Mouse (Mus musculus): Measurements from ENCODE around the gene Pik3ca.

The Pik3ca gene

DNA sequence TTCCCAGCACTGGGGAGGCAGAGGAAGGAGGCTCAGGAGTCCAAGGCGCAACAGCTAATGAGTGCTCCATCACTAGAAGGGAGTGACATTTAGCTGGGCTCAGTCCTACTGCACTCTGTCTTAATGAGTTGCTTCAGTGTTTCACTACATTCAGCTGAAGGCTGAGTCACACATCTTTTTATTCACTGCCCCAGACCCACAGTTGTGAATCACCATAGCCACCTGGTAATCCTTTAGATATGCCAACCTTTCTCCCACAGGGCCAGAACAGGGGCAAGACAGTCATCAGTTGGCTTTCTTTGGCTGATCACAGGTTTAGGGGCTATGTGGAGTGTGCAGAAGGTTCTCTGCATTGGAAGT, 99.2 kb downstream of the Pik3ca start:
- DNase-seq (ENCODE audit: low spot score in 2 of 2): no peak

GRCm38 (mm10) chr3:32500346-32500745, 102.9 kb downstream of the Pik3ca start:
- no peak for DNase-seq (ENCODE audit: low spot score in 2 of 2)

GRCm38 (mm10) chr3:32505841-32506240, 108.4 kb downstream of the Pik3ca start:
- no peak for DNase-seq (ENCODE audit: low spot score in 2 of 2)

- no peak for DNase-seq (ENCODE audit: low spot score in 2 of 2)
Measured at GRCm38 (mm10) chr3:32506366-32507225, 109.1 kb downstream of the Pik3ca start.

DNA sequence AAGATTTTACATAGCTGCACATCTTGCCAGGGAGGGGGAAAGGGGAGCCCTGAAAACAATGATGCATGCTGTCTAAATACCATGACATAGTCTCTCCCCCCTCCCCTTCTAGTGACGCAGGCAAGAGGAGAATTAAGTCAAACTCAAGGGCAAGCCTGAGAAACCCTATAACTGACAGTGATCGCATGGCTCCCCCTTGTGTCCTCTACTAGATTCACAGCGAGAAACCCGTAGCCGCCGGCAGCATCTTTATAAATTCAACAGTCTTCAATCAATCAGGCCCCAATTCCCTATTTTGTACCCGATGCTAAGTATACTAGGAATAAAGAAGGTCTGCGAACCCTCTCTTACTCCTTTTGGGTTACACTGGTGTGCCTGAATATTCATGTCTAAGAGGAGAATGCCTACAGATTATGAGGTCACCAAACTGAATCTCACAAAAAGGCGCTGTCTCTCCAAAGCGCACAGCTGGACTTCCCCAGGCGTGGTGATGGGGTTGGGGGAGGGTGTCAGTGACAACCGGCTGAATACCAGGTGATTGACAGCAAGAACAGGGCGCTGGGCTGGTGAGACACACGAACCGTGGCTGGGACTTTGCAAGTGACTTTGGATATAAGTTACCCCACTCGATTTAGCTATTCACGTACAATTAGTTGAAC, 111.3 kb downstream of the Pik3ca start:
- DNase-seq (ENCODE audit: low spot score in 2 of 2): peak; percentile 18 to 31

GRCm38 (mm10) chr3:32509496-32510374, 112.3 kb downstream of the Pik3ca start, which contains the start of gene Zfp639:
Gene Zfp639, plus strand, starts transcription at chr3:32510259.
- DNase-seq (ENCODE audit: low spot score in 2 of 2): no peak

DNA sequence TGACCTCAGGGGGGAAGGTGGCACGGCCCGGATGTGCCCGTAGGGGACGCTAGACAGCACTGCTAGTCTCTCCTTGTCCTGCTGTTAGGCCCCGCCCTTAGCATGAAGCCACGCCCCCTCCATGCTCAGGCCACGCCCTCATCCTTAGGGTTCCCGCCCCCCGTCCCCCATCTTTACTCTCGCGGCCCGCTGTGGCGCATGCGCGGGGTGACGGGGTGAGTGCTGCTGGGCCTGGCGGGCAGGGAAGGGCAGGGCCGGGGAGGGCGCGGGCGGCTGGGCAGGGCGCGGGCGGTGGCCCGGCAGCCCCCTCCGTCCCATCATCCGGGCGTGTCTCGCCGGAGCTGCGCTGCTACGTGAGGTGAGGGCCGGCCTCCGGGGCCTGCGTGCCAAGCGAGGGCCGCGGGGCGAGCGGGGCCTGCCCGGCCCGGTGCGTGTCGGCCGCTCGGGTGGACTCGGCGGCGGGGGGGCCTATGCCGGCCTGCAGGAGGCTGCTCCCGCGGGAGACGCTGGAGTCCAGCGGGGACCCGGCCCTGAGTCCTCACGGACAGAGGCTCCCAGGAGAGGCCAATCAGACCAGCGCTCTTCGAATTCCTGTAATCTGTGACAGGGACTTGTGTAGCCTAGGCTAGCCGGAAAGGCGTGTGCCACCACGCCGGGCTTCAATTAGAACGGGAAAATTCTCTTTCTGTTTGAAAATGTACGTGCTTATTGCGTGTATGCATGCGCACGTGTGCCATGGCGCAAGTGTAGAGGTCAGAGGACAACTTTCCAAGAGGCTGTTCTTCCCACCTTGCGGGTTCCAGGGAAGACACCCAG, 113.1 kb downstream of the Pik3ca start:
- DNase-seq (ENCODE audit: low spot score in 2 of 2): peak; percentile 94 to 97

DNA sequence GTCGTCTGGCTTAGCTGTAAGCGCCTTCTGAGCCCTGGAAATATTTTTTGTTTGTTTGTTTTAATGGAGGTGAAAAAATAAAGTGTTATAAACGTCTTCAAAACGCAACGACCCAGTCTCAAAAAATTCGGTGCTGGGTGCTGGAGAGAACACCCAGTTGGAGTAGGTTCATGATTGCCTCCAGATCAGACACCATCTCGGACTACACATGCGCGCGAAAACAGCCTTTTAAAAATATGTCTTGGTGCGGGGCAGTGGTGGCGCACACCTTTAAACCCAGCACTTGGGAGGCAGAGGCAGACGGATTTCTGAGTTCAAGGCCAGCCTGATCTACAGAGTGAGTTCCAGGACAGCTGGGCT, 113.7 kb downstream of the Pik3ca start:
- no peak for DNase-seq (ENCODE audit: low spot score in 2 of 2)

- no peak for DNase-seq (ENCODE audit: low spot score in 2 of 2)
Measured at GRCm38 (mm10) chr3:32512686-32513284, 115.3 kb downstream of the Pik3ca start.

- DNase-seq (ENCODE audit: low spot score in 2 of 2): no peak
Measured at GRCm38 (mm10) chr3:32513528-32513927, 116.1 kb downstream of the Pik3ca start.

Data from urinary bladder, adult 18-20 months (tissue).